Mouse (Mus musculus): ENCODE results near the gene Themis3. TPM values are rescaled to one million over a fixed set of nuclear protein-coding genes. Genes with fewer than 3 reads are reported as not detected.
"Not testable (repeated sequence)": the region's sequence is repeated elsewhere in the genome, so short reads cannot be mapped to it uniquely, and the experiment has no call there.

The Themis3 gene
- polyA plus RNA-seq, 1 experiment, result not detected

GRCm38 (mm10) chr17:66558404-66559317, 35.8 kb downstream of the Themis3 start:
- no peak for DNase-seq (ENCODE audit: low spot score)

GRCm38 (mm10) chr17:66552690-66553089, 41.7 kb downstream of the Themis3 start:
- DNase-seq (ENCODE audit: low spot score), result no peak

- DNase-seq (ENCODE audit: low spot score), result no peak
These were observed 43.9 kb downstream of the Themis3 start for GRCm38 (mm10) chr17:66550486-66550885.

DNA sequence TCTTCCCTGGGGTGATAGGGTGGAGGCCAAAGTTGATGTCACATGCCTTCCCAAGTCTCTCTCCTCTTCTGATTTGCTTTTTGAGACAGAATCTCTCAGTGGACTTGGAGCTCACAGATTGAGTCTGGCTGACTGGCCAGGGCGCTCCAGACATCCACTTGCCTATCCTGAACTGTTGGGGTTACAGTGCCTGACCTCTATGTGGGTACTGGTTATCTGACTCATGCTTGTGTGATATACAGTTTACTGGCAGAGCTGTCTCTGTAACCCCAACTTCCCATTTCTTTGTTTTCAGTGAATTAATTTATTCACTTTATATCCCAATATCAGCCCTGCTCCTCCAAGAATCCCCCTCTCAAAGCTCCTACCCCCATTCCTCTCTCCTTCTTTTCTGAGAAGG, 62.1 kb downstream of the Themis3 start:
- DNase-seq (ENCODE audit: low spot score), result no peak

GRCm38 (mm10) chr17:66523396-66523795, 71.0 kb downstream of the Themis3 start:
- no peak for DNase-seq (ENCODE audit: low spot score)

DNA sequence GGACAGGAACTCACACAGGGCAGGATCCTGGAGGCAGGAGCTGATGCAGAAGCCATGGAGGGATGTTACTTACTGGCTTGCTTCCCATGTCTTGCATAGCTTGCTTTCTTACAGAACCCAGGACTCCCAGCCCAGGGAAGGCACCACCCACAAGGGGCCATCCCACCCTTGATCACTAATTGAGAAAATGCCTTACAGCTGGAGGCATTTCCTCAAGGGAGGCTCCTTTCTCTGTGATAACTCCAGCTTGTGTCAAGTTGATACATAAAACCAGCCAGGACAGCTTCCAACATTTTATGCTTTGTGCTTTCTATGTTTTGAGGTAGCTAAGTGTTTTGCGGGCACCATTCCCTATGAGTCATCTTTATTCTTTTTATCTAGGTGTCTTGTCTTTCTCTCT, 71.8 kb downstream of the Themis3 start:
- DNase-seq (ENCODE audit: low spot score), result not testable (repeated sequence)

DNA sequence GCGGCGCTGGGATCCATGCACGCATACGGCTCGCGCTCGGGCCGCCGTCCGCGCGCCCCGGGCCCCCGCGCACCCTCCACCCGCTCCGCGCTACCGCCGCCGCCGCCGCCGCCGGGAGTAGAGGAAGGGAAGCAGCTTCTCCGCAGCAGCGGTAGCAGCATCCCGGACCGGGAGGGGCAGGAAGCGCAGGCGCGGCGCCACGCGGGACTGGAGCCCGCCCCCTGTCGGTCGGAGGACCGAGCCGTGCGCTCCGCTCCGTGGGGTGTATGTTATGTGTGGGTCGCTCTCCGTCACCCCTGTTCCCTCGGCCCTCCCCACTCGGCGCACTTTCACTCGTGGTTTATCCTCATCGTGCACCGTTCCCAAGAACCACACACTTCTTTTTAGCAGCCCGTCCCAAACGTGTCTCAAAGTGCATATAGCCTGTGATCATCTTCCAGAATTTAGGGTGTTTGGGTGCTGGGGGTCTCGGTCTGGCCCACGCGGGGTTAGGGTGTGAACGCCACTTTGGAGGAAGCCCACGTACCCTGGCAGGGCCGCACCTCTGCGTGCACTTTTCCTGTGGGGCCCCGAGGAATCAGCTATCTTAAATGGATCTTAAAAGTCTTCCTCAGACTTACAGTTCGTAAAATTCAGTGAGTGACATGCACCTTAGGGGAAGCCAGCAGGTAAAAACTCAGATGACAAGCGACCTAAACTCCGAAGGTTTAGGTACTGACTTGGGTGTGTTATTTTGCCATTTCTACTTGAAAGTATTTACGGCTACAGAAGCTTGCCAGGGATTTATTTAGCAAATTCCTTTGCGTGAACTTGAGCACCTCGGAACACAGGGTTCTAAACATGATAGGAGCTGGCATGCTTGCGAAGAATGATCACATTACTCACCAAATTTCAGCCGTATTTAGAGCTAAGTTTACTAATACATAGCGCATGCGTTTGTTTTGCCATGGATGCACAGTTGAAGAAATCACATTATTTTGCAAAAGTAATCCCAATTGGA, 74.6 kb downstream of the Themis3 start, which contains the start of gene Rab12:
Gene Rab12 (minus strand): TSS at position 176 of the 1,000 bp plus-strand sequence.
- DNase-seq (ENCODE audit: low spot score), result peak; percentile 77

GRCm38 (mm10) chr17:66518877-66519553, 75.4 kb downstream of the Themis3 start:
- DNase-seq (ENCODE audit: low spot score), result peak; percentile 39

DNA sequence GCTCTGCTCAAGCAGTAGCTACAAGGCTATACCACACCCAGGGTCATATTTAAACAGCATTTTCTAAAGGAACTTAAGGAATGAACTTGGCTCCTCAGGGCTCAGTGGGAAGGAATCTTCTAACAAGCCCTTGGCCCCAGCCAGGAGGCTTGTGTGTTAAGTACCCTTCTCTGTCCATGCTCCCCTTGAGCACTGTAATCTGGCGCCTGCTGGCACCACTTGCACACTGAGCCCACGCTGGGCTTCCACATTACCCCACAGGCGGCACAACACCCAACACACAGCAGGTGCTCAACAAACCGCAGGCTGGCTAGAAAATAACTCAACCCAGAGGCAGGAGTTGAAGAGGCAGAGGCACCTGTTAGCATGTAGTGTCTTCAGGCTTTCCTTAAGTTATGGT, 77.5 kb downstream of the Themis3 start:
- DNase-seq (ENCODE audit: low spot score), result no peak

DNA sequence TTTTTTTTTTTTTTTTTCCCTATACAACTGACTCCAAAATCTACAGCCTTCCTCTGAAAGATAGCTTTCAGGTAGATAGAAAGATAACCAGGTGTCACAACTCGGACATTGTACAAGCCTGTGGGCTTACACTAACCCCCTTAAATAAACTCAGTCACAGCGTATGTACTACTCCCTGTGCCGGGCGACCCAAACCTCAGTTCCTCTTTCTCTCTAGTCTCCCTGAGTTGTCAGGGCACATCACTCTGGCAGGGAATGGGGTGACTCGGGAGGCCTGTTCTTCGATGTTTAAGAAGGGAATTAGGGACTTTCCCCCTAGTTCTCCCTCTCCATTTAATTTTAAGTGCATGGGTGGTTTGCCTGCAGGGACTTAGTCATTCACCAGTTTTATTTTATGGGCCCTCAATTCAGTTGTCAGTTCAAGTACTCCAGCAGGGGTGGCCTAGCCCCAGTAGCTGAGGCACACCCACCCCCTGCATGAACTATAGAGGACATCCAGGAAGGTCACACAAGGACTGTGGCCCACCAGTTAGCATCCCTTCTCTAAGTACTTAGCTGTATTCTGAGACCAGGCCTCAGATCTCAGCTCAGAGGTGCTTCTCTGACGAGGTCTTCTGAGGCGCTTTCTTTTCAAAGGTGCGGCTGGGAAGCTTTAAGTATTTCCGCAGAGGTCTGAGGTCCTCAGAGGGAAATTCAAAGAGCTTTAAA, 80.0 kb downstream of the Themis3 start:
- DNase-seq (ENCODE audit: low spot score), result no peak

- DNase-seq (ENCODE audit: low spot score), result no peak
These were observed 82.0 kb downstream of the Themis3 start for GRCm38 (mm10) chr17:66512202-66512956.

- DNase-seq (ENCODE audit: low spot score), result no peak
These were observed 84.2 kb downstream of the Themis3 start for GRCm38 (mm10) chr17:66510221-66510683.

DNA sequence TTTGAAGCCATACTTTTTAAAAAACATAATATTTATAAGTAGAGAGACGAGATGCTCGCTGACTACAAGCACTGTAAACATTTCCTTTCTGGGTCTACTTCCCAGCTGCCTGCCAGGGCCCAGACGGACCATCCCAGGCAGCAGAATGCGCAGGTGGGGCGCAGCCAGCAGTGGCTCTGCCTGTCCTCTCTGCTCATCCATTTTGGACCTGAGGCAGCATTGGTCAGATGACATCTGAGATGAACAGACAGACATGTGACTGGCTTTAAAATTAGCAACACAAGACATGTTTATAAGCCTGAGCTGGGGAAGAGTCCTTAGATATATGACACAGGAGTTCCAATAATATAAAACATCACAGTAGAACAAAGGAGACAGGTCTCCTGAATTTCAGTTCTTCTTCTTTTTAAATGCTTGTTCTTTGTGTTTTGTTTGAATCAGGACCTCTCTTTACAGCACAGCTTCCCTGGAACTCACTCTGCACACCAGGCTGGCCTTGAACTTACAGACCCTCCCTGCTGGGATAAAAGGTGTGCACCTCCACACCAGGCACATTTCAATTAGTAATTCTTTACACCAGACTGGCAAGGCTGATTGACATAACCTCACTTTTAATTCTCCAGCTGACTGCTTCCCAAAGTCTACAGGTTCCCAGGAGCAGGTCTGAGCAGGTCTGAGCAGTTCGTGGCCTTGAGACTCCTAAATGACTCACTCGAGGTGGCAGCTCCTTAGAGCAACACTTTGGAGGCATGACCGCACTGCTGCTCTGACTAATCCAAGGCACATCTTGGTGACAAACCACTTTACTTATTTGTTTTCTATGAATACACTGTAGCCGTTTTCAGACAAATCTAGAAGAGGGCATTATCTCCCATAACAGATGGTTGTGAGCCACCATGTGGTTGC, 87.1 kb downstream of the Themis3 start:
- no peak for DNase-seq (ENCODE audit: low spot score)

GRCm38 (mm10) chr17:66504964-66505363, 89.5 kb downstream of the Themis3 start:
- DNase-seq (ENCODE audit: low spot score), result no peak

Other genes starting within 250 kb of the Themis3 start
- gene Mtcl1, start 144.9 kb downstream of the Themis3 start, polyA plus RNA-seq (2012; rRNA removed), result 5.8 and 9.0 TPM in 2 replicates
- gene Rab12, start 74.9 kb downstream of the Themis3 start, polyA plus RNA-seq (2012; rRNA removed), result 102 and 105 TPM in 2 replicates